Mouse (Mus musculus): Measurements from ENCODE around the gene Olfr394. TPM values are rescaled to one million over a fixed set of nuclear protein-coding genes. Genes with fewer than 3 reads are reported as not detected.
"Not testable (repeated sequence)": the region's sequence is repeated elsewhere in the genome, so short reads cannot be mapped to it uniquely, and the experiment has no call there.

The Olfr394 gene
- not detected for total RNA-seq (2021)
- long read RNA-seq, experiment 1, result 0 reads
- long read RNA-seq, experiment 2, result 0 reads

DNA sequence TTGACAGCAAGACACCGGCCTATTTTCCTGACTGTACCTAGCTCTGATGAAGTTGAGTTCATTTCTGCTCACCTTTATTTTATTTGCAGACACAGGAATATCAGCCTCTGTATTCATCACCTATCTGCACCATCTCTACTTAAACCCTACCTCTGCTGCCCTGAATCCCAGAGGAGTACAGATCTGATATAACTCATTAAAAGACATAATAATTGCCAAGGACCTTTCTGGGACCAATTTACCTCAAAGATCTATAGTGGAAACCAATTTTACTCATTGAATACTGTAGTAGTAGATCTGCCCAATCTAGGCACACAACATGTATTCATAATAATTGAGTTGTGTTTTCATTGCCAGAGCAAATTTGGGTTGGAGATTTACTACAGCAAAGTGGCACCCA lies at the start of gene Olfr394:
TSS of gene Olfr394 (minus strand) at position 101 of the 400 bp plus-strand sequence.
- DNase-seq (ENCODE audit: low spot score in 2 of 2), result no peak

DNA sequence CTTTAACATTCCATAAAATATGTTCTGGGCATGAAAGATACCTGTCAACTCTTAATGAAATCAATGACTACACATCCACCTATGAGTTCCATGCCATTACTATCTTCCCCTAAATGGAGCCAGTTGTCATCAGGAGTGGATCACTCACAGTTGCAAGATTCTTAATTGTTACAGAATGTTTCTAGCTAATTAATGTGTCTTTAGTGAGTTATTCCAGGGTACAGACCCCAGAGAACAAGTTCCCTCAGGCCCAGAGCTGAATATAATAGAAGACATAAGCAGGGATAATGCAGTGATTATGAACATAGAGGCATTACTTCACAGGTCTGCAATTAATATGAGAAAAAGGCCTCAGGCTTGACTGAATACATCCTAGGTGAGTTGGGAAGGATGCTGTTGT lies 45.8 kb upstream of the Olfr394 start, which contains the start of gene Olfr23:
TSS of gene Olfr23 (plus strand) at position 301 of the 400 bp plus-strand sequence.
- no peak for DNase-seq (ENCODE audit: low spot score in 2 of 2)

DNA sequence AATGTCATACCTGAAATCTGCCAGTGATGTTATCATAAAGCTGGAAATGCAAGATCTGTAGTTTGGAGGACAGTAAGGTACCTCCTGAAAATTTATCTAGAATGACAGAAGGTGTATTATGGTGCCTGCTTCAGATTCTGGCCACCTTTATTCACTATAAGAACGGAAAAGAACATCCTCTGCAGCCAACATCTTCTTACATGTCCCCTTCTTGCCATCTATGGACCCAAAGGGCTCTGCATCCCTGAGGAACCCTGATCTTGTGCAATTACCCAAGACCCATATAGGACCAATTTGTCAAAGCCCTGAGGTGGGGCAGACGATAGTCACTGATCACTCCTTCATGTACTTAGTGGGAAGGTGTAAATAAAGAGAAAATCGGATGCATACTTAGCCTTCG lies 18.6 kb upstream of the Olfr394 start, which contains the start of gene Olfr395:
TSS of gene Olfr395 (minus strand) at position 101 of the 400 bp plus-strand sequence.
- DNase-seq (ENCODE audit: low spot score in 2 of 2), result not testable (repeated sequence)

DNA sequence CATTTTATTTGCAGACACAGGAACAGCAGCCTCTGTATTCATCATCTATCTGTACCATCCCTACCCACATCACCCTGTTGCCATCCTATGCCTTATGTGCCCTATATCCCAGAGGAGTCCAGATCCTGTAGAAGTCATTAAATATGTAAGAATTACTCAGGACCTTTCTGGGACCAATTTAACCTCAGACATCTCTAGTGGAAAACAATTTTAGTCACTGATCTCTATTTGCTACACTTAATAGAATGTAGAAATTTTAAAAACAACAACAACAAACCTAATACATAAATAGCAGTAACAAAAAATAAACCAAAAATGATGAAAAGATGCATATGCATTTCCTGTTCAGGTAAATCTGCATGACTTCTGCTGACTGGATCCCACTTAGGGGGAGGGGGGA lies 39.2 kb downstream of the Olfr394 start, which contains the start of gene Olfr393:
TSS of gene Olfr393 (minus strand) at position 101 of the 400 bp plus-strand sequence.
- DNase-seq (ENCODE audit: low spot score in 2 of 2), result no peak

Other genes with a start within 250 kb of the Olfr394 start
- gene Zfp735, start 202.0 kb downstream of the Olfr394 start, total RNA-seq (2021), result not detected
- not detected for gene Olfr389, start 110.1 kb downstream of the Olfr394 start, total RNA-seq (2021)
- not detected for gene Olfr390, start 107.8 kb downstream of the Olfr394 start, total RNA-seq (2021)
- not detected for gene Olfr391-ps, start 87.7 kb downstream of the Olfr394 start, total RNA-seq (2021)
- not detected for gene Olfr392, start 73.7 kb downstream of the Olfr394 start, total RNA-seq (2021)
- gene Olfr393, start 39.3 kb downstream of the Olfr394 start, total RNA-seq (2021), result not detected
- not detected for gene Olfr395, start 18.5 kb upstream of the Olfr394 start, total RNA-seq (2021)
- gene Olfr23, start 45.9 kb upstream of the Olfr394 start, total RNA-seq (2021), result not detected
- not detected for gene Olfr397, start 70.0 kb upstream of the Olfr394 start, total RNA-seq (2021)
- gene Olfr398, start 99.6 kb upstream of the Olfr394 start, total RNA-seq (2021), result not detected
- gene Olfr139, start 165.8 kb upstream of the Olfr394 start, total RNA-seq (2021), result not detected
- gene Olfr399, start 165.8 kb upstream of the Olfr394 start, total RNA-seq (2021), result not detected
- not detected for gene Zfp616, start 179.2 kb upstream of the Olfr394 start, total RNA-seq (2021)
- not detected for gene Olfr401, start 222.9 kb upstream of the Olfr394 start, total RNA-seq (2021)